Mouse (Mus musculus): Measurements from ENCODE around the gene Ran. TPM values are rescaled to one million over a fixed set of nuclear protein-coding genes. Genes with fewer than 3 reads are reported as not detected.

Ran gene
- polyA plus RNA-seq, 1 experiment from 2014 or later = 737 TPM

DNA sequence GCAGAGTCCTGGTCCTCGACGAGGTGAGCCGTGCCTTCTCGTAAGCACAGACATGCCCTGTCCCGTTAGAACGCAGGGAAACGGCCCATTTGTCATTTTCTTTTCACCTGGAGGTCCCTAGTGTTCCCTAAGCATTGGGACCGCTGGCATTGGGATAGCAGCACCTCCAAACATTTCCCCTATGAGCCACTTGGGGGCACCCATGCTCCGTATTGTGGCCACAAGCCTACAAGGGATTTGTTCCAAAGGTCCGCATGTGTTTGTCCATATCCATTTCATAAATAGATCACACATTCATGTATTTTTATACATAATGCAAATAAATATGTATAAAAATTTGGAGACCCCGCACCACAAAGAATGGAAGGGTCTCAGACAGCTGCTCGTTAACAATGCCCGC is 41.7 kb downstream of the Ran start:
- peak; percentile 81 for TF ChIP-seq CTCF (IDR thresholded peaks at IDR 0.05; ENCODE audit: low read depth)
- DNase-seq (peak; percentile 87), ATAC-seq (ENCODE audit: insufficient read depth) (no peak)
- H3K9me3 ChIP-seq (ENCODE audit: low read depth, low read length) = no peaks in the 10 kb centered on the region
- H3K9ac ChIP-seq = no peak overlapping the region
- no peak overlapping the region for H3K4me2 ChIP-seq
- 19% methylated on average over 13 of the region's 13 CpGs for WGBS
- peaks cover 4% of the 10 kb centered on the region; the same call in 1 of the 2 replicates for H3K4me1 ChIP-seq (ENCODE audit: insufficient read depth)
- H3K36me3 ChIP-seq (ENCODE audit: insufficient read depth) = no peaks in the 10 kb centered on the region
- H3K4me3 ChIP-seq (ENCODE audit: low read depth, low read length) = no peak overlapping the region
- no peak overlapping the region for H3K27ac ChIP-seq (ENCODE audit: low read depth)
- H3K27me3 ChIP-seq (ENCODE audit: insufficient read depth, low read length) = no peaks in the 10 kb centered on the region

DNA sequence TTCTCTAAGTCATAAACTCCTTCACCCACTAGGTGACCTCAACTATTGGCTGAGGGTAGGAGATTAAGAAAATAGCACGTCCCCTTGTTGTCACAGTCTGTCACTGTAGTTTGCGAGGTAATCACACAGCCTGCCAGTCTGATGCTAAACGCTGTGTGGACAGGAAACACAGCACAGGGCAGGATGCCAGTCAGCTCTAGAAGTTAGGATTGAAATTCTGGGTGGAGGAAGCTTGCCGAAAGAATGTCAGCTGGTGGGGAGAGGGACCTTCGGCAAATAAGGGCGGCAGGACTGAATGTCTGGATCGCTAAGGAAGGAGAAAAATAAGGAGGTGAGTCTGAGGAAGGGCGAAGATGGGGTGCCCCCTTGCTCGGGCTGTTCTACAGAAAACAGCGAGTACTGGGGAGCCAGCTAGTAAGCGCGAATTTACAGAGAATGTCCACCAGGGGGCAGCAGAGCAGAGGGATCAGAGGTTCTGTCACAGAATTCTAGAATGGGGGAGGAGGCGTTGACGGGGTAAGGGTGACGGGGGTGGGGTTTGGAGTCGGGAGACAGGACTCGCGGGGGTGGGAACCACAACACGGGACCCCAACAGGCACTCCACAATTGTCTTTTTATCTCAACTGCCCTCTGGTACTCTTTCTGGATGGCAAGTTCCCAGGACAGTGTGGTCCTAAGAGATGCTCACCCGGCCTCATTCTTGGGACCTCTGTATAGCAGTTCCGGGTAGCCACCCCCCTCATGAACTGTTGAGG is 43.3 kb downstream of the Ran start:
- Histone ChIP-seq H3K4me2 (peak overlapping the region; percentile 54), H3K9me3 (ENCODE audit: low read depth, low read length) (no peaks in the 10 kb centered on the region), H3K27me3 (ENCODE audit: insufficient read depth, low read length) (no peaks in the 10 kb centered on the region), H3K27ac (ENCODE audit: low read depth) (no peak overlapping the region), H3K9ac (no peak overlapping the region), H3K4me3 (ENCODE audit: low read depth, low read length) (0 out of 2 replicates have a peak overlapping the region, but pooled peaks have one; percentile 4), H3K36me3 (ENCODE audit: insufficient read depth) (no peaks in the 10 kb centered on the region), H3K4me1 (ENCODE audit: insufficient read depth) (peaks cover 9% of the 10 kb centered on the region)
- TF ChIP-seq CTCF (IDR thresholded peaks at IDR 0.05; ENCODE audit: low read depth) = peak; percentile 91
- DNase-seq (peak; percentile 89), ATAC-seq (ENCODE audit: insufficient read depth) (peak; percentile 31)
- 7% methylated on average over 21 of the region's 21 CpGs for WGBS

GRCm38 (mm10) chr5:129063792-129064087 is 43.9 kb downstream of the Ran start:
- 0 out of 2 replicates have a peak overlapping the region, but pooled peaks have one; percentile 4 for H3K4me3 ChIP-seq (ENCODE audit: low read depth, low read length)
- H3K4me2 ChIP-seq = peak overlapping the region; percentile 54
- H3K36me3 ChIP-seq (ENCODE audit: insufficient read depth) = no peaks in the 10 kb centered on the region
- peaks cover 9% of the 10 kb centered on the region for H3K4me1 ChIP-seq (ENCODE audit: insufficient read depth)
- H3K27ac ChIP-seq (ENCODE audit: low read depth) = no peak overlapping the region
- no peaks in the 10 kb centered on the region for H3K9me3 ChIP-seq (ENCODE audit: low read depth, low read length)
- no peak for ATAC-seq (ENCODE audit: insufficient read depth)
- no peak overlapping the region for H3K9ac ChIP-seq
- no peak for TF ChIP-seq CTCF (IDR thresholded peaks at IDR 0.05; ENCODE audit: low read depth)
- H3K27me3 ChIP-seq (ENCODE audit: insufficient read depth, low read length) = no peaks in the 10 kb centered on the region
- 31% methylated on average over 8 of the region's 8 CpGs for WGBS
- no peak for DNase-seq

DNA sequence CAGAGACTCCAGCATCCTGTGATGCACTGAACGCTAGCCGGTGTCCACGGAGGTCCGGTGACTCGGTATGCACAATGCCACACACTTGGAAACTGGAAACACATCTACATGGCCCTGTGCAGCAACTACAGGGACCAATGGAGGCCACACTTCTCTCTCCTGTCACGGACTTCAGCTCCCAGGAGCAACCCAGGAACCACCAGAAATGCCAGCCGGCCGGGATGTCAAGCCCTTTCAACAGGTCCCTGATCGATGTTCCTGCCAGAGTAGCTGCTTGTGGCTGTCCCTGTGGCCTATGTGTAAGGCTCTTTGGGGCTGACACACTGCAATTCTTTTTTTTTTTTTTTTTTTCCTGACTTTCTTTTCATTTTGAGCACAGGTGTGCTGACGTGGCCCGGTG is 44.3 kb downstream of the Ran start:
- peaks cover 9% of the 10 kb centered on the region for H3K4me1 ChIP-seq (ENCODE audit: insufficient read depth)
- no peak overlapping the region for H3K9ac ChIP-seq
- 49% methylated on average over 11 of the region's 11 CpGs for WGBS
- H3K9me3 ChIP-seq (ENCODE audit: low read depth, low read length) = no peaks in the 10 kb centered on the region
- ATAC-seq (ENCODE audit: insufficient read depth) (no peak), DNase-seq (no peak)
- no peak for TF ChIP-seq CTCF (IDR thresholded peaks at IDR 0.05; ENCODE audit: low read depth)
- H3K27ac ChIP-seq (ENCODE audit: low read depth) = no peak overlapping the region
- H3K4me2 ChIP-seq = no peak overlapping the region
- H3K36me3 ChIP-seq (ENCODE audit: insufficient read depth) = no peaks in the 10 kb centered on the region
- H3K4me3 ChIP-seq (ENCODE audit: low read depth, low read length) = no peak overlapping the region
- no peaks in the 10 kb centered on the region for H3K27me3 ChIP-seq (ENCODE audit: insufficient read depth, low read length)

- Histone ChIP-seq H3K4me2 (no peak overlapping the region), H3K4me1 (ENCODE audit: insufficient read depth) (peaks cover 9% of the 10 kb centered on the region), H3K4me3 (ENCODE audit: low read depth, low read length) (no peak overlapping the region), H3K27ac (ENCODE audit: low read depth) (no peak overlapping the region), H3K36me3 (ENCODE audit: insufficient read depth) (no peaks in the 10 kb centered on the region), H3K27me3 (ENCODE audit: insufficient read depth, low read length) (no peaks in the 10 kb centered on the region), H3K9me3 (ENCODE audit: low read depth, low read length) (no peaks in the 10 kb centered on the region), H3K9ac (no peak overlapping the region)
- 75% methylated on average over 12 of the region's 12 CpGs for WGBS
- DNase-seq (no peak), ATAC-seq (ENCODE audit: insufficient read depth) (no peak)
- no peak for TF ChIP-seq CTCF (IDR thresholded peaks at IDR 0.05; ENCODE audit: low read depth)
These were observed 45.4 kb downstream of the Ran start for GRCm38 (mm10) chr5:129065301-129065700.

DNA sequence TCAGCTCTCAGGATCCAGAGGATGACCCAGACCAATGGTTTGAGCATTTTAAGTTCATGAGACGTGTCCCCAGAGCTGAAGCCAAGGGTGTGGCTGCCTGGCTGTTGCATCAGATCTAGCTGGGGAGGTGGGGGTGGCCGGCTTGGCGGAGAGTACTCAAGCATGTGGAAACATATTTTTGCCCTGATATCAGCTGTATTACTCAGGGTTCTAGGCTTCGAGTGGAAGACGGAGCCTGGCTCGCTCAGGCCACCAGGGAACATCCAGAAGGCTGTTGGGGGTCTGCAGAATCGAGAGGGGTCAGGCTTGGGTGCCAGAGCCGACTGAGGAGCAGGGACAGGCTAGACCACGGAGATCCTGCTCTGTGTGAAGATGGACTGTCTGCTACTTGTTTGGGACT is 46.1 kb downstream of the Ran start:
- Histone ChIP-seq H3K36me3 (ENCODE audit: insufficient read depth) (no peaks in the 10 kb centered on the region), H3K9me3 (ENCODE audit: low read depth, low read length) (no peaks in the 10 kb centered on the region), H3K27ac (ENCODE audit: low read depth) (no peak overlapping the region), H3K4me2 (no peak overlapping the region), H3K9ac (no peak overlapping the region), H3K4me3 (ENCODE audit: low read depth, low read length) (no peak overlapping the region), H3K4me1 (ENCODE audit: insufficient read depth) (peaks cover 9% of the 10 kb centered on the region), H3K27me3 (ENCODE audit: insufficient read depth, low read length) (no peaks in the 10 kb centered on the region)
- ATAC-seq (ENCODE audit: insufficient read depth) (no peak), DNase-seq (peak; percentile 15)
- WGBS = 64% methylated on average over 9 of the region's 9 CpGs
- TF ChIP-seq CTCF (IDR thresholded peaks at IDR 0.05; ENCODE audit: low read depth) = no peak

DNA sequence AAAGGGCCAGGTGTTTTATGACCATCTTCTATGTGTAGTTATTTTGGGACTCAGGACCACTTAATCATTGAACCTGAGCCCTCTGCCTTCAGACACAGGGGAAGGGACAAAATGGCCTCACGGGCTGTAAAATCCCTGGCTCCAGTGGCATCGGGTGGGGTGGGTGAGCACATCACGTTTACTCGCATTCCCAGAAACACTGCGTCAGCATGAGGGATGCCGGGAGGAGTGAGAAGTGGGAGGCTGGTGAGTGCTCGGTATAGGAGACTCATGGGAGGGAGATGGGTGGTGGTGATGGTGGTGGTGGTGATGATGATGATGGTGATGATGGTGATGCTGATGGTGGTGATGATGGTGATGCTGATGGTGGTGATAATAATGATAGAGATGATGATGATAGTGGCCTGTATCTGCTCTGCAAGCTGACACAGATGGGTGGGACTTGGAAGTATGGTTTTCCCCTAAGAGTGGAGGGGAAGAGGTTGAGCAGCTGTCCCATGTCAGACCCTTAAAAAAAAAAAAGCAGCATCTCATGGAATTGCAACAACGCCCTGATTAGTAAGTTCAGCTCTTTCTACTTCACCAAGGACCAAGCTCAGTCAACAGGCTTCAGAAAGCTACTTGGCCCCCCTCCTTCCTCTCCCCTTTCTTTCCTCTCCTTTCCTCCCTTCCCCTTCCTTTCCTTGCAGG is 46.8 kb downstream of the Ran start:
- Histone ChIP-seq H3K9ac (no peak overlapping the region), H3K9me3 (ENCODE audit: low read depth, low read length) (no peaks in the 10 kb centered on the region), H3K4me3 (ENCODE audit: low read depth, low read length) (no peak overlapping the region), H3K4me1 (ENCODE audit: insufficient read depth) (peaks cover 9% of the 10 kb centered on the region), H3K27me3 (ENCODE audit: insufficient read depth, low read length) (no peaks in the 10 kb centered on the region), H3K27ac (ENCODE audit: low read depth) (no peak overlapping the region), H3K36me3 (ENCODE audit: insufficient read depth) (no peaks in the 10 kb centered on the region), H3K4me2 (0 out of 2 replicates have a peak overlapping the region, but pooled peaks have one; percentile 15)
- DNase-seq (peak; percentile 48), ATAC-seq (ENCODE audit: insufficient read depth) (no peak)
- 74% methylated on average over 8 of the region's 8 CpGs for WGBS
- TF ChIP-seq CTCF (IDR thresholded peaks at IDR 0.05; ENCODE audit: low read depth) = no peak

Measured in lung, embryonic 14.5 days (tissue).